Mouse (Mus musculus): Measurements from ENCODE around the gene Nxnl2. TPM values are rescaled to one million over a fixed set of nuclear protein-coding genes. Genes with fewer than 3 reads are reported as not detected.

The Nxnl2 gene
- total RNA-seq, 2 experiments from 2014 or later: 0.23 TPM; not detected in 1

DNA sequence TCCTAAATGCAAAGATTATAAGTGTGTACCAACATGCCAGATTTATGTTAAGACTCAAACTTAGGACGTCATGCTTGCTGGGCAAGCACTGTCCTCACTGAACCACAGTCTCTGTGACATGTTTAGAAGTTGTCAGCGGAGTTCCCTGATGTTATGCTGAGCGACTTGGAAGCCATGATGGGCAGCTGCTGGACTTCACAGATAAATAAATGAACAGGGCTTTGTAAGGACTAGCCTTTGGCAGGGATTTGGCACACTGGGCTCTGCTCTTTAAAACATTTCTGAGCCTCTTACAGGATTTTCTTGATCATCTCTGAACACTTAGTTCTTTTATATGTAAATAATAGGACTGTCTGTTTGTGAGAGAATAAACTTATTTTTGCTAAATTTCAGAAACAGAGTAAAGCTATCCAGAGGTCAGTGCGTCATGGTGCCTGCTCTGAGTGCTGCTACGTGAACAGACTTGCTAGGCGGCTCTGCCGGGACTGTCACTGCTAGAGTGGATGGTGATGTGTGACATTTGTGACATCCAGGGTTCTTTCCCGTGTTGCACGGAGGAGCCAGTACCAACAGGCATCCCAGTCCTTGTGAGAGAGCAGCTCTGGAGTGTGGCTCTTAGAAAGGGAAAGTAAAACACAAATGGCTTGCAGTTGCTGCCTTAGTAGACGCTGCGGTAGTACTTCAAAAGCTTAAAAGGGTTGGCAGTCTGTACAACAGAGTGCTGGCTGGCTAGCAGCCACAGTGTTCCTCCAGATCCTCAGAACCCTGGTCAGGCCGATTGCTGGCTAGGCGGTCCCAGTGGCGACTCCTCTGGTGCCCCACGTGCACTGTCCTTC is 15.4 kb upstream of the Nxnl2 start:
- intact Hi-C loops (cut with DNase I): no loop called here
- no peak for TF ChIP-seq CTCF (IDR thresholded peaks at IDR 0.05)
- no peak for DNase-seq
- Histone ChIP-seq H3K27ac (no peak overlapping the region), H3K4me3 (no peak overlapping the region)

DNA sequence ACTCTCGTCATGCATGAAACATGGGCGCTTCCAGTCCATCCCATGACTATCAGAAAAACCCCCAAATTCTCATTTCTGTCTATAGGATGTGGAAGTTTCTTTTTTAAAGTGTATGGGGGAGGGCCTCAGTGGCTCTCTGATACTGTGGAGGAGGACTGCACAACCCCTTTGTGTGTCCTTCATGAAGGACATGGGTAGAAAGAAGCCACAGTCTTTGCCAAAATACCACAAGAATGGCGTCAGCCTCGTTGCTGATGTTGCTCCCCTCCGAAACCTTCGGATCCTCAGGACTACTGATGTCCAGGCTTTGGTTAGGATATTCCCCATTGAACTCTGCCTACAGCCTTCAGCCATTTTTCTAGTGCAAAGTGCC is 14.8 kb upstream of the Nxnl2 start:
- intact Hi-C loops (cut with DNase I): no loop called here
- DNase-seq: no peak
- Histone ChIP-seq H3K4me3 (no peak overlapping the region), H3K27ac (no peak overlapping the region)
- TF ChIP-seq CTCF (IDR thresholded peaks at IDR 0.05): no peak

DNA sequence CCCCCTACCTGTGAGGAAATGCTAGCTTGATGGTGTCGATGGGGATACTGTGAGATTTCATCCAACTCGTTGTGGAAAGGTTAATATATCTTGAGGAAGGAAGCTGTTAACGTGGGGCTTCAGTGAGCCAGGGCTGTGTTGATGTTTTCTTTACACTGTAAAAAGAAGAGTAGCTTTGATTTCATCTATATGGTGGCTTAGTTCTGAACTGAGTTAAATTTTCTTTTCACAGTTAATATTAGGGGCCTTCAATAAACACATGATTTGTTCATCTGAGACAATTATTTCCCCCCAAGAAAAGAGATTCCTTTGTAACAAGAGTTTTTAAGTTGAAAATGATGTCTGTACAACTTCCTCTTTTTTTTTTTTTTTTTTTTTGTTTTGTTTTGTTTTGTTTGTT is 13.5 kb upstream of the Nxnl2 start:
- TF ChIP-seq CTCF (IDR thresholded peaks at IDR 0.05): no peak
- no peak for DNase-seq
- intact Hi-C loops (cut with DNase I): no loop called here
- Histone ChIP-seq H3K27ac (no peak overlapping the region), H3K4me3 (no peak overlapping the region)

DNA sequence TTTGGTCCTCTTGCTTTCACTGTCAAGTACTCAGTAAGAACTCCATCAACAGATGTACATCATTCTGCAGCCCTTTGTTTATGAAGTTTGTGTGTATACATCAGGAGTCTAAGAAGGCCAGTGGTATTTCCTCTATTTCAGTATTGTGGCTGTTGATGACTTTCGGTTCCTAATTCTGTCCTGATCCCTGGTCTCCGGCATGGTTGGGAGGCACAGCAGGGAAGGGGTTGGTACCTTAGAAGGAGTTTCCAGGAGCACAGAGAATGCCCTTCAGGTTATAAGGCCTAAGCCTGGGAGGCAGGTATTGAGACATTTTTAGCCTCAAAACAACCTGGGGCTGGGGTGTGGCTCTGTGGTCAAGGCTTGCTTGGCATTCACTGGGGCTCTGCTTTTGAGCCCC is 9.2 kb upstream of the Nxnl2 start:
- no peak for TF ChIP-seq CTCF (IDR thresholded peaks at IDR 0.05)
- DNase-seq: no peak
- Histone ChIP-seq H3K4me3 (no peak overlapping the region), H3K27ac (peak overlapping the region; percentile 31)
- intact Hi-C loops (cut with DNase I): no loop called here

DNA sequence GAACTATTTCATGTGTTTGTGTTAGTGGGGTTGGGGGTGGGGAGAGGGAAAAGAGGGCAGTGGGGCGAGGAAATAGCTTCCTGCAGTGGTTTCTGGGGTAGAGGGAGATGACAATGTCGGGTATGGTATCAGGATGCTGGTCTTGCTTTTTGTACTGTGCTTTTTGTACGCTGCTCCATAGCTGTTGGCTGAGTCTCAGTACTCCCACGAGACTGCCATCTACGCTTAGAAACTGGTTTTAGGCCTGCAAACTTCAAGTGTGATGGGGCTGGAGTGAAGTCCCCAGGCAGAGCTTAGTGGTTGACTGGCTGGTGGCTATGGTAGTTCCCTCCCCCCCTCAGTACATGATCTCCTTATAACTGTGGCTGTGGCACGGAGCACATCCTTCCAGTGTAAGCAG is 8.6 kb upstream of the Nxnl2 start:
- TF ChIP-seq CTCF (IDR thresholded peaks at IDR 0.05): no peak
- DNase-seq: no peak
- Histone ChIP-seq H3K27ac (peak overlapping the region; percentile 31), H3K4me3 (no peak overlapping the region)
- intact Hi-C loops (cut with DNase I): no loop called here

DNA sequence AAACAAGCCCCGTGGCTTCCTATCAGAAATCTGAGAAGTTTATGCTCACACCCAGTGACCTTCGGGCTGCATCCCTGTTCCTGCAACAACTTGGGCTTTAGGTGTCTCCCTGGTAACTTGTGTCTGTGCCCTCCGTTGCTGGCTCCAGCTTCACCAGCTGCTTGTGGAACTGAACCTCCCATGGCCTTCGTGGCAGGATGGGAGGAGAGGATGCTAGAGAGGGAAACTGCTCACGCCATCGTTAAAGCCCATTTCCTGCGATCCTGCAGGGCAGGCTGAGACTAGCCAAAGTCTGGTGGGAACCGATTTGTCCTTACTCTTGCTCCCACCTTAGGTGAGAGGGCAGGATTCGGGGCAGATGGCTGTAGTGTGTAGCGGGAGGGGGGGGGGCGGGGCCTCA is 4.1 kb upstream of the Nxnl2 start:
- H3K4me3 ChIP-seq: no peak overlapping the region
- TF ChIP-seq CTCF (IDR thresholded peaks at IDR 0.05): no peak
- intact Hi-C loops (cut with DNase I): no loop called here
- no peak overlapping the region for H3K27ac ChIP-seq
- no peak for DNase-seq

DNA sequence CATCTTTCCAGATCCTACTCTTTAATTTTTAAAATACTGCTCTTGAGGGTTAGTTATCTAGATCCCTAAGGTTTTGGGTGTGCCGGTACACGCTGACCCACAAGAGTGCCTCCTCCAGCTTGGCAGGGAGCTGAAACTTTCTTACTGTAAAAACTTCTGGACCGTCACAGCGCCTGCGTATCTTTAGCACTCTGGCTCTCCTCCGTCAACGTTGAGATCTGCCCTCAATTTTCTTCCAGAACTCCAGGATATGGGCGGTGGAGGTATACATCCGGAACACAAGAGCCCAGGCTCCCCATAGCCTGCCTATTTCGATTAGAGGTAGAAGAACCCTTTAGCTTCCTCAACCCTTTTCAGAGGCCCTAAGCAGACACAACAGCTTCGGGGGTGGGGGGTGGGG is 607 bp upstream of the Nxnl2 start:
- Histone ChIP-seq H3K4me3 (peak overlapping the region; percentile 73), H3K27ac (no peak overlapping the region)
- intact Hi-C loops (cut with DNase I): loop anchor here (10.0 kb wide), 1 partner anchor 215 kb away; no protein-coding TSS in a partner anchor
- no peak for DNase-seq
- TF ChIP-seq CTCF (IDR thresholded peaks at IDR 0.05): no peak

DNA sequence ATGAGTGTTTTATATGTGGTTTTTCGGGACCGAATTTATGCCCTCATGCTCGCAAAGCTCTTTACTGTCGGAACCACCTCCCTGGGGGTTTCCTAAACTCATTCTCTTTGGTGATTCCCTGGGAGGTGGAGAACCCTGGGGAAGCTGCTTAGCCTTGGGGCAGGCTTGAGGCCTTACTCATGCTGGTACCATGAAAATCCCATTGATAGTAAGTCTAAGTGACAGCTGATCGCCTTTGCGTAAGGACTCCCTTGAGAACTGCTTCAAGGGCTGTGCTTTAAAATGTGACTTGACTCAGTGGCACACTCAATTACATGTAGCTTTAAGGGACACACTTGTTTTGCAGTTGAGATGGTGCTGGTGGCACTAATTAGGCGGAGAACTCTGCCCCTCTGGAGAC is 1.8 kb downstream of the Nxnl2 start:
- no peak for DNase-seq
- intact Hi-C loops (cut with DNase I): loop anchor here (10.0 kb wide), 1 partner anchor 218 kb away; no protein-coding TSS in a partner anchor
- H3K4me3 ChIP-seq: no peak overlapping the region
- no peak for TF ChIP-seq CTCF (IDR thresholded peaks at IDR 0.05)
- no peak overlapping the region for H3K27ac ChIP-seq

DNA sequence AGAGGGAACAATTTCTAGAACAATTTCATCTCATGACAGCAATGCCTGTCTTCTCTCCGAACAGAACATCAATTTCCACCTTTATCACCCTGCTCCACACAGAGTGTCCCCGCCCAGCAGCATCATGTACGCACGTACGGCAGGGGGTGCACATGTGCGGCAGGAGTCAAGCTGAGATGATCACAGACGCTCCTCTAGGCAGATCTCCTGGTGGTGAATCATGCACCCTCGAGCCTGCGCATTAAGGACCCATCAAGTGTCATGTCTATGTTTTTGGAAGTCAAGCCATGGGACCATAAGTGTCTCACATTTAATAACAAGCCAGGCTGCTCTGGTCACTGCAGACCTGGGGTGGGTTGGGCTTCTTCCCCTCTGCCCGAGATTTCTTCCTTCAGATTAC is 8.1 kb downstream of the Nxnl2 start:
- no peak for DNase-seq
- no peak overlapping the region for H3K27ac ChIP-seq
- no peak overlapping the region for H3K4me3 ChIP-seq
- intact Hi-C loops (cut with DNase I): loop anchor here (10.0 kb wide), 1 partner anchor 224 kb away; no protein-coding TSS in a partner anchor
- no peak for TF ChIP-seq CTCF (IDR thresholded peaks at IDR 0.05)

DNA sequence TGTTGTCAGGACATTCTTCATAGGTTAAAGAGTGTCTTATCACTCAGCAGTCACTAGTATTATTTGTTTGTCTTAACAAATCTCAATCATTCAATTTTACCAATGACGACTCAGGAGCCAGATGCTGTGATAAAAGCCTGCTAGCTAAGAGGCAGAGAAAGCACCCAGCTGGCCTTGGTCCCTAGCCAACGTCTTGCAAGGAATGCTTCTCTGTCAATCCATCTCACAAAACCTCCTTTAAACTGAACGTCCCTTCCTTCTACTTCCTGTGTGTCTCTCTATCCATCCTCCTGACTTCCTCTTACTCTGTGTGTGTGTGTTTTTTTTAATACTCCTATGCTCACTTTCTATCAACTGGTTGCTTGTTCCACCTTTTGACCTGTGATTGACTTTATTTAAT is 8.5 kb downstream of the Nxnl2 start:
- Histone ChIP-seq H3K4me3 (no peak overlapping the region), H3K27ac (no peak overlapping the region)
- intact Hi-C loops (cut with DNase I): loop anchor here (10.0 kb wide), 1 partner anchor 225 kb away; no protein-coding TSS in a partner anchor
- DNase-seq: no peak
- TF ChIP-seq CTCF (IDR thresholded peaks at IDR 0.05): no peak

DNA sequence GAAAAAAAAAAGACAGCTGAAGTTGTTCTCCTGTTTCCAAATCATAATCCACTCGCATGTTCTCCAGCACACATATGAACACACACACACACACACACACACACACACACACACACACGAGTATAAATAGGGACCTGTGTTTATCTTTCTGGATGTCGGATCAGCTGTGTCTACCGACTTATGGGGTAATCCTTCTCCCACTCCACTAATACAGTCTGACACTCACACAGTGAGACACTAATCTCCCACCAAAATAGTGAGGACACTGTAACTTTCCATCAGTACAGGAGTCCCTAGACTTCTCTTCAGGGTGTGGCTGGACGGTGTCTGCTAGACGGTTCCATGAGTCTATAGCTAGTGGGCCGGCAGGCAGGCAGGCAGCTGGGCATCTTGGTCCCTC is 11.4 kb downstream of the Nxnl2 start:
- Histone ChIP-seq H3K4me3 (no peak overlapping the region), H3K27ac (no peak overlapping the region)
- DNase-seq: no peak
- intact Hi-C loops (cut with DNase I): no loop called here
- TF ChIP-seq CTCF (IDR thresholded peaks at IDR 0.05): no peak

DNA sequence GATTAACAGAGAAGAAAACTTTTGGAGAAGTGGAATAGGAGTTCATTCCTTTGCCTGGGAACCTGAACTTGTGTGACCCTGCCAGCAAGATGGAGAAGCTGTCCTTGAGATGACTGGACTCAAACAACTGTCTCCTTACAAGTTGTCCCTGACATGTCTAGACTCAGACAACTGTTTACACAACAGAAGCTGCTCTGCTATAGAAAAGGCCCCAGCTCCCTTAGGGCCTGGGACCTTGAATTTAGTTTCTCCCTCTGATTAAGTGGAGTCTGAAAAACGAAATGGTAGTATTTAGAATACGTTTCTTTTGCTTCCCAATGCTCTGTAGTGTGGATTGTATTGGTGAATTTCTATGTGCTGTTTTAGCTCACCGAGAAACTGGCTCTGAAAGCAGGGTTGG is 14.1 kb downstream of the Nxnl2 start:
- no peak overlapping the region for H3K4me3 ChIP-seq
- DNase-seq: no peak
- intact Hi-C loops (cut with DNase I): no loop called here

DNA sequence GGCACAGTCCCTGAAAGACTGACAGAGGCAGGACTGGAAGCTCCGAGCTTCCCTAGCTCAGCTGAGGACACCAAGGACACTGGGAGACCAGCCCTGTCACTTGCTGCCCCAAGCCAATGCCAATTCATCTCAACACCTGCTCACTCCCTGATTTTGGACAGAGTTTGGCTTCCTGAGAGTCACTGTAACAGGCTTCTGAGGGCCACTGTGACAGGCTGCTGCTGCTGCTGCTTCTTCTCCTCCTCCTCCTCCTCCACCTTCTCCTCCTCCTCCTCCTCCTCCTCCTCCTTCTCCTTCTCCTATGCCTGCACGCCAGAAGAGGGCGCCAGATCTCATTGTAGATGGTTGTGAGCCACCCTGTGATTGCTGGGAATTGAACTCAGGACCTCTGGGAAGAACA is 19.5 kb downstream of the Nxnl2 start:
- TF ChIP-seq CTCF (IDR thresholded peaks at IDR 0.05): no peak
- no peak overlapping the region for H3K4me3 ChIP-seq
- no peak for DNase-seq
- intact Hi-C loops (cut with DNase I): loop anchor here (2.0 to 10.0 kb wide), 3 partner anchors 74 to 228 kb away; no protein-coding TSS in a partner anchor
- no peak overlapping the region for H3K27ac ChIP-seq

More for the DNA sequence above, 14.1 kb downstream of the Nxnl2 start:
- no peak overlapping the region for H3K27ac ChIP-seq
- no peak for TF ChIP-seq CTCF (IDR thresholded peaks at IDR 0.05)
